Mouse (Mus musculus) frontal cortex, adult 2 months (tissue): ENCODE results near the gene Gm8765. TPM values are rescaled to one million over a fixed set of nuclear protein-coding genes. Genes with fewer than 3 reads are reported as not detected.
"Not testable (repeated sequence)": the region's sequence is repeated elsewhere in the genome, so short reads cannot be mapped to it uniquely, and the experiment has no call there.

Experiments
- DNase-seq, 2 experiments: peaks; one replicate each; pipeline ENCODE4 v3.0.0; 2022; ENCODE audit warnings: low spot score in 1 of 2; ENCODE audit errors: extremely low spot score in 1 of 2
- polyA plus RNA-seq: library from polyadenylated mRNA; depleted of rRNA; stranded (reverse); fragments of >200 nt; gene quantifications from 2 replicates; pipeline ENCODE4 v1.2.3, GENCODE M21; 2012; rRNA removed

Gm8765 gene
- not detected in 2 replicates for polyA plus RNA-seq

DNA sequence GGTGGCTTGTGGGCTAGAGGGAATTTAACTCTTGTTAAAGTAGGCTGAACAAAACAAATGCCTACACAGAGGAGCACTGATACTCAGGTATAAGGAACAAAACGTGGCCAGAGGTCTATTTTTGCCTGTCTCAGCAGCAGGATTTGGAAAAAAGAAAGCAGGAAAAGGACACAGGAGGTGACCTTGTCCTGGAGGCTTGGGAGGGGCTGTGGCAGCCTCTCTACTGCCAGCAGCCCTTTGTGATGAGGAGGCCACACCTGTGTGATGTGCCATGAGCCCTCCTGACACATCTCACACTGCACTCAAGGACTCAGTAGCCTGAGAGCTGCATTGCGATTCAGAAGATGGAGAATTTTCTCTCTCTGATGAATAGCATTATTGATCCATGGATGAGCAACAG is at the start of gene Gm8765:
TSS of gene Gm8765 (plus strand) at position 301 of the 400 bp plus-strand sequence.
- not testable (repeated sequence) for DNase-seq

DNA sequence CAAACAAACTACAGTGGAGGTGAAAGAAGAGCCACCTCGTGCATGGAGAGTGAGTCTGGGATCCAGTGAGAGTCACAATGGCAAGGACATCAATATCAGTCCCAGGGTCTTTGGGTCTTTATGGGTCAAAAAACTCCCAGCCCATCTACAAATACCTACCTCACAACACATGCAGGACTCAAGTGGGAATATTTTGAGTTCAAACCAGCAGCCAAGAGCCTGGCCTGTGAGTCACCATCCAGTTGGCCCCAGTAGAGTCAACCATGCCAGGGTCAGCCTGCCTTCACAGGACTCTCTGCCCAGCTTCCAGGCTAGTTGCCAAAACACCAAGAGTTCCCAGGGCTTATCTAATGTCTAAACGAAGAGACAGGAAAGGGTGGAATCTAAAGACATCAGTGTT is 49.3 kb upstream of the Gm8765 start:
- DNase-seq, result not testable (repeated sequence)

- not testable (repeated sequence) for DNase-seq
These were observed 52.2 kb downstream of the Gm8765 start for GRCm38 (mm10) chr13:50750282-50750681.

DNA sequence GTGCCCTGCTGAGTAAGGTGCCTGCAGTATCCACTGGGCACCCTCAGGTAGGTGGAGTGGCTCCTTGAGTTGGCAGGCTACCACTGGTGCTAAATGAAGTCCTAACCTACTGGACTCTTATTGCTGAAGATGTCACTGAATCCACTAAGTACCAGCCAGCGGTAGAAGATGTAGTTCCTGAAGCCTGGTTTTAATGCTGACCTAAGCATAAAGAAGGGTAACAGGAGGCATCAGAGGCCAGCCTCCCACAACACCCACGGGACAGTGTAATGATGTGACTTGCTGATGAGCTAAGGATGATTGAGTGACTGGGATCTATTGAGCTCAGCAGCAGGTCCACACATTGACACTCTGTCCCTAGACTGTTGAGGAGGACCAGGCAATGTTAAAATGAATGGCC is 53.6 kb downstream of the Gm8765 start:
- no peak for DNase-seq

DNA sequence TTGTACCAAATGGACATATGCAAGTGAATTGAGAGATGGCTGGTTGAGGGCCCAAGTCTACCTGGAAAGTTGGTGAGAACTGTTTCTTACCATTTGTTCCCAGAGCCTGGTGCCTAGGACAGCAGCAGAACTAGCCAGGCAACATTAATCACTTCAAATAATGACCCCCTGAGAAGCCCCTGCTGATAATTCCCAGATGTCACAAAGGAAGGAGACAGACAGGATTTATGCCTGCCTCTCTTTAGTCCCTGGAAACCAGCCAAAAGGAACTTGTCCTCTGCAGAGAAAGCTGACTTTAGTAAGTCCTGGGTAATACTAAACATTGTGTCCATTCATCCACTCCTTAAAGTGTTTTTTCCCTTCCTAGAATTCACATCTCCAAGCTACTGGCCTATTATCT is 54.8 kb downstream of the Gm8765 start:
- DNase-seq, result not testable (repeated sequence)

Other genes with a start within 250 kb of the Gm8765 start
- gene Nutm2, start 231.0 kb upstream of the Gm8765 start, polyA plus RNA-seq, result not detected in 2 replicates
- not detected in 2 replicates for gene Gm904, start 55.1 kb upstream of the Gm8765 start, polyA plus RNA-seq